Mouse (Mus musculus) embryonic fibroblast, embryonic 13.5 days (primary cell): ENCODE measurements around the gene Rps15.

Experiments used
- CTCF ChIP-seq: IDR thresholded peaks from 2 replicates; pipeline ENCODE4 v1.5.1; 2011; ENCODE audit warnings: mild to moderate bottlenecking, control low read depth, low read length, moderate library complexity, borderline replicate concordance; ENCODE audit not compliant: insufficient read depth
- POLR2A ChIP-seq: IDR thresholded peaks from 2 replicates; pipeline ENCODE4 v1.6.1; 2011; ENCODE audit warnings: low read depth, mild to moderate bottlenecking, control low read depth, low read length, moderate library complexity

DNA sequence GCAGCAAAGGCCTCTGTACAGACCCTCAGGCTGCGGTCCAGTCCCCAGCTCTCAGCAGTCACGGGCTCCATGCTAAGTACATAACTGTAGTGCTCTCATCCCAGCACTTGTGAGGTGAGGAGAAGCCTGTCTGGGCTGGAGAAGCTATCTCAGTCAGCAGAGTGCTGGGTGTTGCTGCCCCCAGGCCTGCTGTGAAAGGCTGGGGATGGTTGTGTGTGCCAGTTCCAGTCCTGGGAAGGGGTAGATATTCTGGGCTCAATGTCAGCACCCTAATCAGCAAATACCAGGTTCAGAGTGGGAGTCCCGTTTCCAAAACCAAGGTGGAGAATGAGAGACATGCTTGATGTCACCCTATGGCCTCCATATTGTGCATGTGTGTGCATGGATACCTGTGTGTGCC is 49.6 kb upstream of the Rps15 start:
- TF ChIP-seq CTCF (no peak), POLR2A (no peak)
